Mouse (Mus musculus) forebrain, embryonic 12.5 days (tissue): ENCODE data around the gene Cep95. TPM values are rescaled to one million over a fixed set of nuclear protein-coding genes. Genes with fewer than 3 reads are reported as not detected.

Experiments used
- microRNA-seq: library from miRNA; unstranded; fragments of <30 nt; microRNA quantifications from one replicate; pipeline ENCODE4, GENCODE M21; 2017
- polyA plus RNA-seq: library from polyadenylated mRNA; unstranded; fragments of >200 nt; fragmentation: Nextera tagmentation; extraction: Ambion mirVana; gene quantifications from 2 replicates; pipeline ENCODE4 v1.2.1, GENCODE M21; 2016

The Cep95 gene
- polyA plus RNA-seq, 1 experiment from 2014 or later = 27.0 TPM

Small RNA genes within 50 kb of the gene (microRNA-seq; reads per million reads assigned to microRNA genes)
- gene Gm25994 (not detected), gene Mir3064 (12.1 reads per million, percentile 29 among the genes with 10 or more reads in this experiment)

Other genes starting within 250 kb of the Cep95 start
- gene Tex2, start 175.8 kb upstream of the Cep95 start, polyA plus RNA-seq = 10.5 and 10.7 TPM in 2 replicates
- gene Pecam1, start 38.6 kb upstream of the Cep95 start, polyA plus RNA-seq = 14.8 and 15.5 TPM in 2 replicates
- gene Milr1, start 38.0 kb upstream of the Cep95 start, polyA plus RNA-seq = 0.91 and 0.95 TPM in 2 replicates
- gene Polg2, start 9.7 kb upstream of the Cep95 start, polyA plus RNA-seq = 10.3 and 10.4 TPM in 2 replicates
- gene Ddx5, start 67 bp upstream of the Cep95 start, polyA plus RNA-seq = 507 and 536 TPM in 2 replicates
- 17.3 and 18.3 TPM in 2 replicates for gene Smurf2, start 131.5 kb downstream of the Cep95 start, polyA plus RNA-seq
- 567 and 599 TPM in 2 replicates for gene Kpna2, start 210.3 kb downstream of the Cep95 start, polyA plus RNA-seq
- 2.4 and 3.1 TPM in 2 replicates for gene 1810010H24Rik, start 236.4 kb downstream of the Cep95 start, polyA plus RNA-seq